Mouse (Mus musculus): Measurements from ENCODE around the gene Hspa1l. TPM values are rescaled to one million over a fixed set of nuclear protein-coding genes. Genes with fewer than 3 reads are reported as not detected.
A peak's percentile ranks its signal among the peaks of the same experiment; 100 is the strongest.

Gene Hspa1l
- polyA plus RNA-seq, 1 experiment from 2014 or later = 2.1 TPM

GRCm38 (mm10) chr17:35021163-35021808 lies 48.8 kb downstream of the Hspa1l start:
- Histone ChIP-seq H3K27ac (replicated peaks) (peak overlapping the region; percentile 83), H3K36me3 (peaks cover 1% of the 10 kb centered on the region), H3K9me3 (no peaks in the 10 kb centered on the region), H3K9ac (peak overlapping the region; percentile 52; the same call in 1 of the 2 replicates), H3K4me3 (peak overlapping the region; percentile 16), H3K27me3 (replicated peaks) (peaks cover 4% of the 10 kb centered on the region; the same call in 1 of the 2 replicates), H3K4me1 (peaks cover 60% of the 10 kb centered on the region), H3K4me2 (peak overlapping the region; percentile 46)
- no peak for ATAC-seq (ENCODE audit: extremely low read depth, insufficient number of reproducible peaks, low FRiP score, low TSS enrichment)
- 7% methylated on average over 17 of the region's 17 CpGs for WGBS

DNA sequence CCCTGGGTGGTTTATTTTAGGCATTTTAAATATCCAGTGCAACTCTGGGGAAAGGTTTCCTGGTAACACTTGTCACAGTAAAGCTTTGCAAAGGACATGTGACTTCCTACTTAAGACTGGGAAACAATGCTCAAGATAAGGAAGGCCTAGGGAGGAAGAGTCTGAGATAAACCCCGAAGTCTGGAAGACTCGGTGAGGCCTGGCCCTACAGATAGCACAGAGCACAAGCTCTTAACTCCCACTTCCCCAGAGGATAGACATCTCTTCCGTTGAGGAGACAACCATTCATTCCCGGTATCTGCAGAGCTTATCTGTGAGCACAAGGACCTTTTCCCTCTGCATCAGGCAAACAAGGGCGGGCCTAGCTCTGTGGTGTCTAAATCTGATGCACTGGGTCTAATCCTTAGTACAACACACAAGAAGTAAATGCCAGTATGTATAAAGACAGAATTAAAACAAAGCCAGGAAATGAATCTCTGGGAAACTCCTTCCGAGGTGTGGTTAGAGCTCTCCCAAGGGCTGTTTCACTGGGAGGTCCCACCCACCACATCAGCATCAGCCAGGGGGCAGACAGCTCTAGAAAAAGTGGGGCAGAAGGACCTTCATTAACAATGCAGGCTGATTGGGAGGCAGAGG lies 49.5 kb downstream of the Hspa1l start:
- H3K4me2 ChIP-seq = peak overlapping the region; percentile 46
- peak overlapping the region; percentile 16; the same call in 1 of the 2 replicates for H3K4me3 ChIP-seq
- WGBS = 11% methylated on average over 6 of the region's 6 CpGs
- H3K9ac ChIP-seq = peak overlapping the region; percentile 37; the same call in 1 of the 2 replicates
- peak overlapping the region; percentile 83 for H3K27ac ChIP-seq (replicated peaks)
- ATAC-seq (ENCODE audit: extremely low read depth, insufficient number of reproducible peaks, low FRiP score, low TSS enrichment) = peak; percentile 23; the same call in 1 of the 2 replicates
- H3K27me3 ChIP-seq (replicated peaks) = peaks cover 4% of the 10 kb centered on the region; the same call in 1 of the 2 replicates
- no peaks in the 10 kb centered on the region for H3K9me3 ChIP-seq
- H3K4me1 ChIP-seq = peaks cover 60% of the 10 kb centered on the region
- no peaks in the 10 kb centered on the region for H3K36me3 ChIP-seq

GRCm38 (mm10) chr17:35022541-35023060 lies 50.1 kb downstream of the Hspa1l start:
- H3K9ac ChIP-seq = 0 out of 2 replicates have a peak overlapping the region, but pooled peaks have one; percentile 5
- WGBS = 87% methylated on average over 8 of the region's 8 CpGs
- H3K4me1 ChIP-seq = peaks cover 66% of the 10 kb centered on the region
- ATAC-seq (ENCODE audit: extremely low read depth, insufficient number of reproducible peaks, low FRiP score, low TSS enrichment) = no peak
- peaks cover 4% of the 10 kb centered on the region; the same call in 1 of the 2 replicates for H3K27me3 ChIP-seq (replicated peaks)
- no peaks in the 10 kb centered on the region for H3K36me3 ChIP-seq
- H3K4me2 ChIP-seq = no peak overlapping the region
- no peaks in the 10 kb centered on the region for H3K9me3 ChIP-seq
- peak overlapping the region; percentile 83 for H3K27ac ChIP-seq (replicated peaks)
- no peak overlapping the region for H3K4me3 ChIP-seq

- Histone ChIP-seq H3K36me3 (no peaks in the 10 kb centered on the region), H3K4me3 (no peak overlapping the region), H3K9me3 (no peaks in the 10 kb centered on the region), H3K4me1 (peaks cover 69% of the 10 kb centered on the region), H3K27ac (replicated peaks) (peak overlapping the region; percentile 83; the same call in 1 of the 2 replicates), H3K27me3 (replicated peaks) (peaks cover 4% of the 10 kb centered on the region; the same call in 1 of the 2 replicates), H3K4me2 (no peak overlapping the region), H3K9ac (no peak overlapping the region)
- 86% methylated on average over 5 of the region's 5 CpGs for WGBS
- no peak for ATAC-seq (ENCODE audit: extremely low read depth, insufficient number of reproducible peaks, low FRiP score, low TSS enrichment)
These were observed 50.7 kb downstream of the Hspa1l start for GRCm38 (mm10) chr17:35023221-35023620.

DNA sequence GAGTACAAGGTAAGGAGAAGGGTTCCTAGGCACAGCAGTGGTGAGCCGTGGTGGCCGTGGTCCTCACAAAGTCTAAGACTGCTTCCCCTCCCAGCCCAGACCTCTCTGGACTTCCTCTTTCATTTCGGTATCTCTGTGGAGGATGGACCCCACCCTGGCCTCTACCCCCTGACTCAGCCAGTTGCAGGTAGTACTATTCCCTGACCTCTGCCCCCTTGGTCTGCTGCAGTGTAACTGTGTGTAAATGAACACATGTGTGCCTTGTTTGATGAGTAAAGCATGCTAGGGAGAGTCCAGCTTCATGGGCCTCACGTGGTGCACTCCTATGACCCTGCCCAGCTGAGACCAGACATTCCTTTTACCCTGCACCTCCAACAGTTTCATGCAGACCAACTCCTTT lies 51.3 kb downstream of the Hspa1l start:
- H3K4me1 ChIP-seq = peaks cover 72% of the 10 kb centered on the region
- 65% methylated on average over 4 of the region's 4 CpGs for WGBS
- H3K27me3 ChIP-seq (replicated peaks) = peaks cover 4% of the 10 kb centered on the region; the same call in 1 of the 2 replicates
- peak overlapping the region; percentile 58 for H3K9ac ChIP-seq
- no peak overlapping the region for H3K4me2 ChIP-seq
- H3K27ac ChIP-seq (replicated peaks) = no peak overlapping the region
- no peak overlapping the region for H3K4me3 ChIP-seq
- H3K36me3 ChIP-seq = no peaks in the 10 kb centered on the region
- no peak for ATAC-seq (ENCODE audit: extremely low read depth, insufficient number of reproducible peaks, low FRiP score, low TSS enrichment)
- no peaks in the 10 kb centered on the region for H3K9me3 ChIP-seq

DNA sequence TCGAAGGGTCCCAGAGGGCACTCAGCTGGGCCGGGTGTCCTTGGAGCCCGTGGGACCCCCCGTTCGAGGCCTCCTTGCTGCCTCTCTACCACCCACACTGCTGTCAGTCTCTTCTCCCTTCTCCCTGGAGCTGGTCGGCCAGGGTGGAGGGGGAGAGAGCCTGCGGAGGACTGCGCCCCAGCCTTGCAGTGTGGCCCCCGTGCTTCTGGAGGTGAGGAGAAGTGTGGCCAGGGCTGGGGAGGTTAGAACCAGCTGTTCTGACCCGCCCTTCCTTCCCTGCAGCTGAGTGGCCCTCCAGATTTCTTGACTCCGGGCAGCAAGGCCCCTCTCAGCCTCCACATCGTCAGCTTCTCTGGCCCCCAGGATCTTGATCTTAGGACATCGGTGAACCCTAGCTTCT lies 51.8 kb downstream of the Hspa1l start:
- Histone ChIP-seq H3K27me3 (replicated peaks) (peaks cover 4% of the 10 kb centered on the region; the same call in 1 of the 2 replicates), H3K9ac (peak overlapping the region; percentile 58), H3K27ac (replicated peaks) (no peak overlapping the region), H3K4me2 (no peak overlapping the region), H3K9me3 (no peaks in the 10 kb centered on the region), H3K4me3 (no peak overlapping the region), H3K36me3 (no peaks in the 10 kb centered on the region), H3K4me1 (peaks cover 75% of the 10 kb centered on the region)
- 69% methylated on average over 13 of the region's 13 CpGs for WGBS
- ATAC-seq (ENCODE audit: extremely low read depth, insufficient number of reproducible peaks, low FRiP score, low TSS enrichment) = no peak

- Histone ChIP-seq H3K36me3 (no peaks in the 10 kb centered on the region), H3K4me3 (no peak overlapping the region), H3K4me1 (peaks cover 77% of the 10 kb centered on the region), H3K9ac (peak overlapping the region; percentile 58), H3K4me2 (no peak overlapping the region), H3K9me3 (no peaks in the 10 kb centered on the region), H3K27me3 (replicated peaks) (peaks cover 6% of the 10 kb centered on the region; the same call in 1 of the 2 replicates), H3K27ac (replicated peaks) (no peak overlapping the region)
- no peak for ATAC-seq (ENCODE audit: extremely low read depth, insufficient number of reproducible peaks, low FRiP score, low TSS enrichment)
- 63% methylated on average over 7 of the region's 10 CpGs for WGBS
These were observed 52.4 kb downstream of the Hspa1l start for GRCm38 (mm10) chr17:35024691-35025488.

DNA sequence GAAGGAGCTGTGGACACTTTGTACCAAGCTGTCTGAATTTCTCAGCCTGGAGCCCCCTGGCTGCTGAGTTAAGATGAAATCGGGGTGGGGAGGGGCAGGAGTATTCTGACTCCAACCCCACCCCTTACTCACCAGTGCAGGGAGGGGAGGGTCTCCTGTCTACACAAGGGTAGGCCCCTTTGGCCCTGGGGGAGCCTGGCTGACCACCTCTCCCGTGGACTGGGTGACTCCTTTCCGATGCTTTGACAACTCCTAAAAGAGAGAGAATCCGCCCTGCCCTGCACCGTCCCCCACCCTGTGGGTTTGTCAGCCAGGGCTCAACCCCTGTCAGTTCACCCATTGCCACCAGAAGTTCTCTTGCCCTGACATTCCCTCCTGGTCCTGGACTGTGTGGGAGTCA lies 53.7 kb downstream of the Hspa1l start:
- H3K9me3 ChIP-seq = no peaks in the 10 kb centered on the region
- no peak overlapping the region for H3K4me3 ChIP-seq
- 83% methylated on average over 5 of the region's 5 CpGs for WGBS
- H3K4me1 ChIP-seq = peaks cover 73% of the 10 kb centered on the region
- no peak overlapping the region for H3K4me2 ChIP-seq
- peak overlapping the region; percentile 6; the same call in 1 of the 2 replicates for H3K9ac ChIP-seq
- no peaks in the 10 kb centered on the region for H3K36me3 ChIP-seq
- ATAC-seq (ENCODE audit: extremely low read depth, insufficient number of reproducible peaks, low FRiP score, low TSS enrichment) = no peak
- H3K27ac ChIP-seq (replicated peaks) = no peak overlapping the region
- 0 out of 2 replicates have a peak, but pooled peaks cover 4% of the 10 kb centered on the region for H3K27me3 ChIP-seq (replicated peaks)

- 0 out of 2 replicates have a peak within 1 kb of the TSS, but pooled peaks have one; percentile 21 for H3K27ac ChIP-seq (replicated peaks)
- WGBS = 37% methylated on average over 13 of the region's 13 CpGs
- no peak for ATAC-seq (ENCODE audit: extremely low read depth, insufficient number of reproducible peaks, low FRiP score, low TSS enrichment)
- no peaks in the 10 kb centered on the region for H3K9me3 ChIP-seq
- H3K36me3 ChIP-seq = no peaks in the 10 kb centered on the region
- peaks cover 63% of the 10 kb centered on the region for H3K4me1 ChIP-seq
- H3K4me2 ChIP-seq = peak within 1 kb of the TSS; percentile 36
- 0 out of 2 replicates have a peak within 1 kb of the TSS, but pooled peaks have one; percentile 6 for H3K4me3 ChIP-seq
- H3K27me3 ChIP-seq (replicated peaks) = 0 out of 2 replicates have a peak, but pooled peaks cover 4% of the 10 kb centered on the region
- peak within 1 kb of the TSS; percentile 53 for H3K9ac ChIP-seq
These were observed 55.0 kb downstream of the Hspa1l start, which contains the start of gene Sapcd1 for GRCm38 (mm10) chr17:35027277-35028068. Gene Sapcd1 (minus strand): TSS chr17:35028016.

DNA sequence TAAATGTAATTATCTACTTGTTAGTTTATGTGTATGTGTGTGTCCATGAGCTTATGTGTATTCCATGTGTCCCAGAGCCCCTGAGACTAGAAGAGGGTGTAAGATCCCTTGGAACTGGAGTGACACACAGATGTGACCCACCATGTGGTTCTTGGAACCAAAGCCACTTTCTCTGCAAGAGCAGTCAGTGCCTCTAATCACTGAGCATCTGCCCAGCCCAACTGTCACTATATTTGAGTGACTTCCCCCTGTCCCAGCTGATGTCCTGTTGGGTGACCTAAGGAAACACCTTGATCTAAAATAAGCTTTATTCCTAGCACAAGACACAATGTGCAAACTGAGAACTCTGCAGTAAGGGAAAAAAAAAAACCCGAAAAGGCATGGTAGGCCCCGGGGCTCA lies 55.8 kb downstream of the Hspa1l start:
- Histone ChIP-seq H3K36me3 (no peaks in the 10 kb centered on the region), H3K9ac (peak overlapping the region; percentile 28; the same call in 1 of the 2 replicates), H3K9me3 (no peaks in the 10 kb centered on the region), H3K4me3 (no peak overlapping the region), H3K4me1 (peaks cover 55% of the 10 kb centered on the region), H3K4me2 (no peak overlapping the region), H3K27ac (replicated peaks) (no peak overlapping the region), H3K27me3 (replicated peaks) (0 out of 2 replicates have a peak, but pooled peaks cover 4% of the 10 kb centered on the region)
- no peak for ATAC-seq (ENCODE audit: extremely low read depth, insufficient number of reproducible peaks, low FRiP score, low TSS enrichment)
- WGBS = 75% methylated on average over 2 of the region's 2 CpGs
